Mouse (Mus musculus) brain, embryonic 14.5 days (tissue): ENCODE measurements around the gene Ppcdc.

Source experiments
- CTCF ChIP-seq: fragments of 200-500 bp; IDR thresholded peaks from 2 replicates; pipeline ENCODE4 v1.5.1; 2012; ENCODE audit warnings: inconsistent platforms, mild to moderate bottlenecking, moderate library complexity, borderline replicate concordance; ENCODE audit not compliant: insufficient read depth, insufficient read length; ENCODE audit errors: extremely low read depth
- POLR2A ChIP-seq: fragments of 200-500 bp; IDR thresholded peaks from 2 replicates; pipeline ENCODE4 v1.6.1; 2012; ENCODE audit warnings: mild to moderate bottlenecking, inconsistent platforms, borderline replicate concordance; ENCODE audit not compliant: poor library complexity, insufficient read depth, insufficient read length, severe bottlenecking; ENCODE audit errors: extremely low read depth

- TF ChIP-seq POLR2A (no peak), CTCF (peak; percentile 90; the same call in 1 of the 2 replicates)
Observed at GRCm38 (mm10) chr9:57485774-57486173, 45.9 kb upstream of the Ppcdc start.
